Mouse (Mus musculus) ES-E14 (cell line): Measurements from ENCODE around the gene Ankrd11. TPM values are rescaled to one million over a fixed set of nuclear protein-coding genes. Genes with fewer than 3 reads are reported as not detected.

Source experiments
- DNase-seq: peaks from one replicate; pipeline ENCODE4 v3.0.0-alpha.2; 2013; ENCODE audit warnings: low read depth, low spot score
- H3K27ac ChIP-seq: 2 replicates; pipeline ENCODE4 v1.5.1; 2012; ENCODE audit warnings: low read depth, mild to moderate bottlenecking, low read length, moderate library complexity, mixed read lengths; ENCODE audit not compliant: poor library complexity, insufficient read depth, severe bottlenecking
- H3K36me3 ChIP-seq: 2 replicates; pipeline ENCODE4 v1.6.1; 2012; ENCODE audit warnings: mild to moderate bottlenecking, low read length, moderate library complexity, mixed read lengths; ENCODE audit not compliant: control insufficient read depth, poor library complexity, insufficient read depth, severe bottlenecking
- H3K4me1 ChIP-seq, 2 experiments: fragments of 150-350 bp in 1 of 2; sonication (generic) in 1 of 2; 2 replicates each; pipeline ENCODE4 v1.6.1; 2012; ENCODE audit warnings: low read length in 2 of 2, mild to moderate bottlenecking in 1 of 2, mixed read lengths in 1 of 2; ENCODE audit not compliant: control insufficient read depth in 2 of 2, insufficient read depth in 2 of 2, poor library complexity in 1 of 2
- H3K4me3 ChIP-seq, 2 experiments: fragments of 150-350 bp in 1 of 2; sonication (generic) in 1 of 2; 2 replicates each; pipeline ENCODE4 v1.5.1; 2012; ENCODE audit warnings: low read length in 2 of 2, low read depth in 1 of 2, mild to moderate bottlenecking in 1 of 2, mixed read lengths in 1 of 2; ENCODE audit not compliant: insufficient read depth in 1 of 2, poor library complexity in 1 of 2, severe bottlenecking in 1 of 2
- H3K9ac ChIP-seq: 2 replicates; pipeline ENCODE4 v1.6.1; 2012; ENCODE audit warnings: low read depth, mild to moderate bottlenecking, low read length, mixed read lengths; ENCODE audit not compliant: poor library complexity, insufficient read depth, severe bottlenecking
- H3K9me3 ChIP-seq: fragments of 150-350 bp; sonication (generic); 2 replicates; pipeline ENCODE4 v1.6.1; 2012; ENCODE audit warnings: low read depth, mild to moderate bottlenecking, low read length; ENCODE audit not compliant: control insufficient read depth, insufficient read depth
- CHD2 ChIP-seq: IDR thresholded peaks from 2 replicates; pipeline ENCODE4 v1.6.1; 2014; ENCODE audit warnings: mild to moderate bottlenecking, low read depth, low read length, inconsistent platforms
- HCFC1 ChIP-seq: IDR thresholded peaks from 2 replicates; pipeline ENCODE4 v1.6.1; 2012; ENCODE audit warnings: low read length, inconsistent platforms, borderline replicate concordance; ENCODE audit not compliant: insufficient read depth
- MAFK ChIP-seq: IDR thresholded peaks from 2 replicates; pipeline ENCODE4 v1.6.1; 2014; ENCODE audit warnings: mild to moderate bottlenecking, low read depth, low read length, inconsistent platforms; ENCODE audit not compliant: insufficient read depth
- ZC3H11A ChIP-seq: IDR thresholded peaks from 2 replicates; pipeline ENCODE4 v1.6.1; 2012; ENCODE audit warnings: low read depth, mild to moderate bottlenecking, inconsistent platforms, low read length, borderline replicate concordance
- ZNF384 ChIP-seq: IDR thresholded peaks from 2 replicates; pipeline ENCODE4 v1.6.1; 2012; ENCODE audit warnings: low read depth, low read length, inconsistent platforms
- in situ Hi-C, 2 experiments: fragments of 600-800 bp; cut with MboI; formaldehyde crosslinking; loops; one replicate each; pipeline ENCODE4 v1.15.1; 2025; ENCODE audit warnings: low sequenced_read_pairs in 2 of 2, inconsistent platforms in 1 of 2; ENCODE audit not compliant: unreplicated experiment in 2 of 2
- total RNA-seq: library from RNA; depleted of rRNA; stranded (reverse); fragments of 300-350 nt; gene quantifications from 2 replicates; pipeline ENCODE4 v1.2.3, GENCODE M21; 2012

Ankrd11 gene
- total RNA-seq, 1 experiment = 155 TPM

DNA sequence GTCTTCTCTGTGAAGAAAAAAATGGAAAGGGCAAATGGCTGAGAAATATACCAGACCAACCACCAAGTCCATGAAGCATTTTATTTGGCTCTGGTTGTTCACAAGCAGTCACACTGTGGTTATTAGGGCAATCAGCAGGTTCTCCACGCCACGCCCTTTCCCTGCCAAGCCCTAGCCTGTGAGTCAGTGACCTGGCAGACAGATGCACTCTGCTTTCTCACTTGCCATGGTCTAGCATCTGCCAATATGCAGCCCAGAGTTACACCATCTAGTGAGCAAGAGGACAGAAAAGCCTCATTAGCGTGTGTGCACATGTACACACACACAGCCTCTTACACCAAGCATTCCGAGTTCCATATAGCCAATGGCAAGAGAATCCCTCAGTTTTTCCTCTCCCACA is 136.7 kb downstream of the Ankrd11 start:
- DNase-seq = no peak
- in situ Hi-C loops = no loop called here
- H3K27ac ChIP-seq = no peak overlapping the region
- TF ChIP-seq ZNF384 = no peak
- no peak for TF ChIP-seq CHD2
- TF ChIP-seq ZC3H11A = no peak
- TF ChIP-seq MAFK = no peak
- no peak for TF ChIP-seq HCFC1
- peaks cover 2 to 7% of the 10 kb centered on the region in 2 experiments; a peak in 1 of 4 replicates for H3K4me1 ChIP-seq
- no peak overlapping the region for H3K4me3 ChIP-seq
- H3K9me3 ChIP-seq = no peaks in the 10 kb centered on the region
- H3K9ac ChIP-seq = no peak overlapping the region
- peaks cover 27% of the 10 kb centered on the region; the same call in 1 of the 2 replicates for H3K36me3 ChIP-seq

GRCm38 (mm10) chr8:122904496-122904895 is 137.6 kb downstream of the Ankrd11 start:
- H3K27ac ChIP-seq = no peak overlapping the region
- no peak overlapping the region for H3K9ac ChIP-seq
- H3K4me1 ChIP-seq = peaks cover 0 to 4% of the 10 kb centered on the region in 2 experiments; a peak in 1 of 4 replicates
- H3K9me3 ChIP-seq = no peaks in the 10 kb centered on the region
- H3K36me3 ChIP-seq = peaks cover 33% of the 10 kb centered on the region; the same call in 1 of the 2 replicates
- no peak overlapping the region for H3K4me3 ChIP-seq
- DNase-seq = no peak
- TF ChIP-seq HCFC1 = no peak
- TF ChIP-seq MAFK = no peak
- TF ChIP-seq ZNF384 = no peak
- no peak for TF ChIP-seq ZC3H11A
- no peak for TF ChIP-seq CHD2
- in situ Hi-C loops = no loop called here

GRCm38 (mm10) chr8:122903002-122903401 is 139.1 kb downstream of the Ankrd11 start:
- no peak overlapping the region for H3K27ac ChIP-seq
- in situ Hi-C loops = no loop called here
- DNase-seq = no peak
- peaks cover 0 to 4% of the 10 kb centered on the region in 2 experiments; a peak in 1 of 4 replicates for H3K4me1 ChIP-seq
- peaks cover 40% of the 10 kb centered on the region for H3K36me3 ChIP-seq
- H3K9ac ChIP-seq = no peak overlapping the region
- H3K4me3 ChIP-seq = no peak overlapping the region
- TF ChIP-seq MAFK = no peak
- TF ChIP-seq ZNF384 = 0 out of 2 replicates have a peak, but pooled peaks have one; percentile 24
- TF ChIP-seq CHD2 = no peak
- no peak for TF ChIP-seq HCFC1
- no peaks in the 10 kb centered on the region for H3K9me3 ChIP-seq

DNA sequence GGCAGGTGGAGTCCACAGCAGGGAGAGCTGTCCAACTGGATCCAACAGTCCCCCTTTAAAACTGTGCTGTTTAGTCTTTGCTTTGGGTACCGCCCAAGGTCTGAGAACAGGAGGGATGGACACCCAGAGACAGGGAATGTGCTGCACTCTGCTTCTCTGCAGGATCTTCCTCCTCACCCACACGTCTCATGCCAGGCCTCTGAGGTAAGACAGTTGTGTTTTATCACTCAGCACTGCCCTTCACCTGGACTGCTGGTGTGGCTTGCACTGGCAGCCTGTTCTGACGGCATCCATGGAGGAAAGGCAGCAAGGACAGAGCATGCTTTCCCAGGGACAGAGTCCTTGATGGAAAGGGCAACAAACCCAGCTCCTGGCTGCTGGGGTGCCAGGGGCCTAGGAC is 139.5 kb downstream of the Ankrd11 start:
- peaks cover 38% of the 10 kb centered on the region for H3K36me3 ChIP-seq
- no peak overlapping the region for H3K9ac ChIP-seq
- peaks cover 0 to 4% of the 10 kb centered on the region in 2 experiments; a peak in 1 of 4 replicates for H3K4me1 ChIP-seq
- in situ Hi-C loops = no loop called here
- DNase-seq = no peak
- TF ChIP-seq ZNF384 = no peak
- no peak overlapping the region for H3K27ac ChIP-seq
- no peaks in the 10 kb centered on the region for H3K9me3 ChIP-seq
- no peak overlapping the region for H3K4me3 ChIP-seq

DNA sequence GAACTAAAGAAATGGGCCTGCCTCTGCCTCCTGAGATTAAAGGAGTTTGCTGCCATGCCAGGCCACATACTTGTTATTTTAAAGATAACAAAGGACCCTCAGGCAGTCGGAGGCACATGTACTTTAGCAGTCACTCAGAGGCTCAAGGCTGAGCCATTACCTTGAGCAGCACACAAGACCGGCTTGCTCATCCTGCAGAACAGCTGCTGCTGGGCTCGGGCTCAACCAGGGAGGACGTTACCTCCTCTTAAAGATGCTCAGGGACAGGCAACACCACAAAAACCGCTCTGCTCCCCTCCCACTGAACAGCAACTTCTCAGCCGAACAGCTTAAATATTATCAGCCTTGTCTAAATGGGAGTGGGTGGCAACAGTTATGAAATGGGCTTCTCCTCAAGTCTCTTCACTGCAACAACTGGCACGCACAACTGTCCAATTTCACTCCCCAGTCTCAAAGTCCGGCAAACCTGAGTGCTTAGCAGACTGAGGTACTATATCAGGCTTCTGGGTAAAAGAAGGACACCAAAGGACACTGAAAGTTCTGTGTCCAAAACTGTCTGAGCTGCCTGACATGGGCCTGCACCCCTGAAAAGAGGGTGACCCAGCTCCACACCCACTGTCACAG is 140.1 kb downstream of the Ankrd11 start:
- TF ChIP-seq ZC3H11A = no peak
- TF ChIP-seq MAFK = no peak
- no peak for TF ChIP-seq HCFC1
- TF ChIP-seq ZNF384 = no peak
- no peak for TF ChIP-seq CHD2
- in situ Hi-C loops = no loop called here
- H3K36me3 ChIP-seq = peaks cover 38% of the 10 kb centered on the region

More for the DNA sequence above, 140.1 kb downstream of the Ankrd11 start:
- no peak for DNase-seq
- Histone ChIP-seq H3K27ac (no peak overlapping the region), H3K9ac (no peak overlapping the region), H3K4me1 (peaks cover 0 to 4% of the 10 kb centered on the region in 2 experiments; a peak in 1 of 4 replicates), H3K4me3 (no peak overlapping the region), H3K9me3 (no peaks in the 10 kb centered on the region)
